Mouse (Mus musculus): Measurements from ENCODE around the gene BC034090. TPM values are rescaled to one million over a fixed set of nuclear protein-coding genes. Genes with fewer than 3 reads are reported as not detected.

The BC034090 gene
- total RNA-seq (2023) = not detected in 2 replicates

DNA sequence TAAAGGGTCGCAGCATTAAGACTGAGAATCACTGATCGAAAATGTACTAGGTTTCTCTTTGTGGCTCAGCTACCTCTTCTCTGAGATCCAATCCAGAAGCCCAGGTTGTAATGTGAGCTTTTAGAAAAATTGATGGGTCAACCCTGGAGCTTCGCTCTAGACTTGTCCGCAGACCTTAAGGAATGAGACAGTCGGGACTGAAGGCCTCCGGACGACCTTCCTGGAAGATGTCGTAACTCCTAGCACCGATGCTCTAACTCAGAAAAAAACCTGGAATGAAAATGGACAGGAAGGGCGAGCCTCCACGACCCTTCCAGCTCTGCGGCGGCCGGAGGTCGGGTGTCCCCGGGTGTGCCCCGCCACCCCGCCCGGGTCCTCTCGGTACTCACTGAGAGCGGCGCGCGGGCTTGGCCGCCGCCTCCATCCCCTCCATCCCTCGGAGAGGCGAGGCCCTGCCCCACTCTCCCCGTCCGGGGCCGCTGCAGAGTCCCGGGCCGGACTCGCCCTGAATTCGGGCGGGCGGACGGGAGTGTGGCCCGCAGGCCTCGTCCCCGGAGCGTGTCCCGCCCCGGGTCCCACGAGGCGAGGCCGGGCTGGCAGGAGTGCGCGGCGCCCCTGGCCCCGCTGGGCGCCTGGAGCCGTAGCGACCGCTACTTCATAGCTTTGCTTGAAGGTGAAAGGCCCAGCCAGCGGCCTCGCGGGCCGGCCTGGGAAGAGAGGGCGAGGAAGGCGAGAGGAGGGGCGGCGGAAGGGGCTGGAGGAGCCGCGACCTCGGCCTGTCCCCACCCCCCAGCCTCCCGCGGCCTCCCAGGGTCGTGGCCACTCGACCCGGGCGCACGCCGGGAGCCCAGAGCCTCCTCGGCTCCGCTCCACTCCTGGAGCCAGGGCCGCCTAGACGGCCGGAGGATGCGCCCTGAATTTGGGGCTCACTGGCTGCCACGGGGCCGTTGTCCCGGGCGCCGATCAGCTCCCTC, at the start of gene BC034090:
Gene BC034090, minus strand, starts transcription at position 648 of the 974 bp plus-strand sequence.

Other genes starting within 250 kb of the BC034090 start
- gene Ier5, start 144.8 kb downstream of the BC034090 start, total RNA-seq (2023) = 306 and 313 TPM in 2 replicates
- 1.0 and 1.6 TPM in 2 replicates for gene Mr1, start 97.6 kb downstream of the BC034090 start, total RNA-seq (2023)
- gene Stx6, start 85.7 kb downstream of the BC034090 start, total RNA-seq (2023) = 20.5 and 35.2 TPM in 2 replicates
- 69.4 and 91.8 TPM in 2 replicates for gene Xpr1, start 173.0 kb upstream of the BC034090 start, total RNA-seq (2023)